Mouse (Mus musculus) liver, embryonic 16.5 days (tissue): ENCODE measurements at regions not wholly inside any gene's neighbourhood (a gene's known extent, or its start where the extent isn't known, plus 50 kb on each side); places are given as distances from the start of the nearest gene placed in this dataset.

Experiments used
- ATAC-seq: fragments of 200-750 bp; cut with Nextera tagmentation; 2 replicates; pipeline ENCODE4 v1.8.0; 2017; ENCODE audit warnings: low read depth, mild to moderate bottlenecking, moderate number of reproducible peaks, moderate library complexity
- H3K27ac ChIP-seq: fragments of 300-500 bp; sonication (generic); 2 replicates; pipeline ENCODE4 v1.5.1; 2014; ENCODE audit warnings: mild to moderate bottlenecking, low read length
- H3K27me3 ChIP-seq: fragments of 300-500 bp; sonication (generic); 2 replicates; pipeline ENCODE4 v1.6.1; 2014; ENCODE audit warnings: low read depth, low read length, mixed read lengths; ENCODE audit not compliant: control insufficient read depth, insufficient read depth
- H3K36me3 ChIP-seq: fragments of 300-500 bp; sonication (generic); 2 replicates; pipeline ENCODE4 v1.6.1; 2014; ENCODE audit warnings: mild to moderate bottlenecking; ENCODE audit not compliant: control insufficient read depth, insufficient read depth
- H3K4me1 ChIP-seq: fragments of 300-500 bp; sonication (generic); 2 replicates; pipeline ENCODE4 v1.6.1; 2014; ENCODE audit warnings: low read depth, low read length, mixed read lengths; ENCODE audit not compliant: control insufficient read depth
- H3K4me2 ChIP-seq: fragments of 300-500 bp; sonication (generic); 2 replicates; pipeline ENCODE4 v1.6.1; 2014; ENCODE audit warnings: low read depth, low read length, mixed read lengths
- H3K4me3 ChIP-seq: fragments of 300-500 bp; sonication (generic); 2 replicates; pipeline ENCODE4 v1.5.1; 2014; ENCODE audit warnings: low read depth, mild to moderate bottlenecking, low read length
- H3K9ac ChIP-seq: fragments of 300-500 bp; sonication (generic); 2 replicates; pipeline ENCODE4 v1.6.1; 2014; ENCODE audit warnings: low read depth, low read length
- H3K9me3 ChIP-seq: fragments of 300-500 bp; sonication (generic); replicated peaks from 2 replicates; pipeline ENCODE4 v1.6.1; 2016; ENCODE audit warnings: low read length; ENCODE audit not compliant: control insufficient read depth
- WGBS: fragments of 180-500 bp; shearing (Covaris S2); extraction: QIAGEN DNeasy Blood & Tissue Kit; methylation state at CpG from one replicate; pipeline ENCODE4 v1.1.7; 2014; ENCODE audit not compliant: insufficient replicate concordance; 5-methylcytosine and 5-hydroxymethylcytosine counted together

- Histone ChIP-seq H3K27ac (no peak overlapping the region), H3K4me2 (no peak overlapping the region), H3K4me3 (no peak overlapping the region), H3K27me3 (no peaks in the 10 kb centered on the region), H3K9ac (no peak overlapping the region), H3K36me3 (no peaks in the 10 kb centered on the region), H3K4me1 (no peaks in the 10 kb centered on the region), H3K9me3 (no peaks in the 10 kb centered on the region)
- no peak for ATAC-seq
- 50% methylated on average over 2 of the region's 2 CpGs for WGBS
These were observed 59.5 kb upstream of the Hpcal1 start for GRCm38 (mm10) chr12:17631161-17631560.

DNA sequence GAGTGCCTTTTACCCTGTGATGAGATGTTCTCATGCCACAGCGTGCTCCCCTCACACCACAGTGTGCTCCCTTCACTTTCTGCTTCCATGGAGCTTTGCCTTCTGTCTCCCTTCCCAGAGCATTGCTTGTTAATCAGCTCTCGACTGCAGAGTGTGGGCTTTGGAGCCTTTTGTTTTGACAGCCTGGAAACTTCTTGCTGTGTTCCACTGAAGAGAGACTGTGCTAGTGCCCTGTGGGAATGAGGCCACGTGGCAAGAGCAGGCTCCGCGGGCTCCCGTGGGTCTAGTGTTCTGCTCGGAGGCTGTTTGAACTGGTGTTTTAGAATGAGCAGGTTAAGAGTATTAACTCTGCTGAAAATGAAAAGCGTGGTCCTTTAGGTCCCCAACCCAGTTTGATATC is 54.5 kb upstream of the Hpcal1 start:
- no peaks in the 10 kb centered on the region for H3K27me3 ChIP-seq
- H3K27ac ChIP-seq, result no peak overlapping the region
- H3K9ac ChIP-seq, result no peak overlapping the region
- no peak for ATAC-seq
- no peak overlapping the region for H3K4me2 ChIP-seq
- H3K9me3 ChIP-seq, result no peaks in the 10 kb centered on the region
- H3K36me3 ChIP-seq, result no peaks in the 10 kb centered on the region
- H3K4me1 ChIP-seq, result no peaks in the 10 kb centered on the region
- 64% methylated on average over 8 of the region's 8 CpGs for WGBS
- H3K4me3 ChIP-seq, result no peak overlapping the region

- no peaks in the 10 kb centered on the region for H3K36me3 ChIP-seq
- H3K4me3 ChIP-seq, result no peak overlapping the region
- no peak overlapping the region for H3K27ac ChIP-seq
- H3K4me2 ChIP-seq, result no peak overlapping the region
- no peaks in the 10 kb centered on the region for H3K9me3 ChIP-seq
- H3K4me1 ChIP-seq, result no peaks in the 10 kb centered on the region
- H3K27me3 ChIP-seq, result no peaks in the 10 kb centered on the region
- no peak for ATAC-seq
- 59% methylated on average over 6 of the region's 6 CpGs for WGBS
- no peak overlapping the region for H3K9ac ChIP-seq
These were observed 54.1 kb upstream of the Hpcal1 start for GRCm38 (mm10) chr12:17636590-17636989.
